Comparison of ENCODE assay signal across 9 mouse cellular contexts in genomic region chr19:21913005-21913670, GRCm38 (mm10).
DNase-seq lines count a peak whose midpoint lies in the region; ATAC-seq and TF ChIP-seq lines count a peak whose summit lies in the region.
"Had no signal": no experiment of that assay in that cellular context is flagged by ENCODE, and none has a peak within 500 bp of the region (broad histone marks: within the 10 kb centered on the region; RNA-seq: fewer than 3 reads in every experiment).

No protein-coding gene starts in this region.

- intact Hi-C loops in heart, postnatal 36 days (cut with DNase I): loop anchor here (1.0 to 2.0 kb wide), 2 partner anchors 14 to 31 kb away; no protein-coding TSS in a partner anchor

- H3K9ac ChIP-seq in lung, embryonic 15.5 days: no peak overlapping the region

- no peak for TF ChIP-seq POLR2A in bone marrow macrophage, adult 2 months (IDR thresholded peaks at IDR 0.05; ENCODE audit: borderline replicate concordance, low read depth, low read length)

- 54% methylated on average over 8 of the region's 8 CpGs for WGBS in lung, embryonic 15.5 days

- H3K4me1 ChIP-seq in bone marrow macrophage, adult 2 months (ENCODE audit: control insufficient read depth, insufficient read depth, low read length): peaks cover 28% of the 10 kb centered on the region
- no peaks in the 10 kb centered on the region for H3K4me1 ChIP-seq in lung, embryonic 15.5 days

- ATAC-seq in lung, embryonic 15.5 days (ENCODE audit: borderline replicate concordance, extremely low read depth, low FRiP score, low TSS enrichment): peak; percentile 62; the same call in 1 of the 2 replicates

- H3K4me3 ChIP-seq in bone marrow macrophage, adult 2 months (ENCODE audit: insufficient read depth, low read length): peak overlapping the region; percentile 12
- no peak overlapping the region for H3K4me3 ChIP-seq in lung, embryonic 15.5 days

- H3K27me3 ChIP-seq in lung, embryonic 15.5 days: no peaks in the 10 kb centered on the region

- DNase-seq in CD4-positive helper T cell, adult 2 months (ENCODE audit: low read depth, low spot score): peak; percentile 80
- peak; percentile 38 to 54 for DNase-seq in heart, postnatal 36 days
- no peak for DNase-seq in left cerebral cortex, adult 11 months (ENCODE audit: low spot score)
- DNase-seq in urinary bladder, postnatal 14 days (ENCODE audit: low spot score): no peak
- no peak for DNase-seq in thymus, postnatal 14 days
- no peak for DNase-seq in layer of hippocampus, postnatal 36 days
- DNase-seq: left cerebral cortex, postnatal 4 days had no signal

- no peak overlapping the region for H3K4me2 ChIP-seq in lung, embryonic 15.5 days

- no peak for TF ChIP-seq CTCF in bone marrow macrophage, adult 2 months (IDR thresholded peaks at IDR 0.05; ENCODE audit: low read depth, low read length)

- H3K27ac ChIP-seq in bone marrow macrophage, adult 2 months (ENCODE audit: insufficient read depth, low read depth, low read length): peak overlapping the region; percentile 90
- H3K27ac ChIP-seq in lung, embryonic 15.5 days: no peak overlapping the region

- H3K9me3 ChIP-seq in lung, embryonic 15.5 days: no peaks in the 10 kb centered on the region

- no peaks in the 10 kb centered on the region for H3K36me3 ChIP-seq in lung, embryonic 15.5 days

Comparison
In these comparisons a context has a peak if more than half of its experiments do, and no peak if none do; other contexts are left out.
1. DNase-seq: peak in CD4-positive helper T cell, adult 2 months (single experiment) and heart, postnatal 36 days (2 of 2); none in left cerebral cortex, adult 11 months (single experiment), urinary bladder, postnatal 14 days (single experiment), thymus, postnatal 14 days (single experiment) and layer of hippocampus, postnatal 36 days (0 of 2).